Mouse (Mus musculus): ENCODE measurements at regions not wholly inside any gene's neighbourhood (a gene's known extent, or its start where the extent isn't known, plus 50 kb on each side); places are given as distances from the start of the nearest gene placed in this dataset.

- no peaks in the 10 kb centered on the region for H3K4me1 ChIP-seq
- no peak for ATAC-seq (ENCODE audit: low FRiP score, low read depth)
- H3K4me2 ChIP-seq (replicated peaks): no peak overlapping the region
- no peak overlapping the region for H3K9ac ChIP-seq
- 94% methylated on average over 4 of the region's 4 CpGs for WGBS
- H3K9me3 ChIP-seq: no peaks in the 10 kb centered on the region
- no peak overlapping the region for H3K4me3 ChIP-seq
- no peak overlapping the region for H3K27ac ChIP-seq
- H3K36me3 ChIP-seq: no peaks in the 10 kb centered on the region
- H3K27me3 ChIP-seq (replicated peaks): no peaks in the 10 kb centered on the region
These were observed 209.7 kb upstream of the Pard3b start for GRCm38 (mm10) chr1:61428706-61429501.

GRCm38 (mm10) chr1:61437603-61438002, 201.0 kb upstream of the Pard3b start:
- H3K4me1 ChIP-seq: no peaks in the 10 kb centered on the region
- H3K9me3 ChIP-seq: no peaks in the 10 kb centered on the region
- no peak overlapping the region for H3K27ac ChIP-seq
- WGBS: 82% methylated on average over 3 of the region's 3 CpGs
- H3K4me3 ChIP-seq: no peak overlapping the region
- no peak for ATAC-seq (ENCODE audit: low FRiP score, low read depth)
- no peaks in the 10 kb centered on the region for H3K27me3 ChIP-seq (replicated peaks)
- H3K4me2 ChIP-seq (replicated peaks): no peak overlapping the region
- H3K9ac ChIP-seq: no peak overlapping the region
- no peaks in the 10 kb centered on the region for H3K36me3 ChIP-seq

- H3K4me2 ChIP-seq (replicated peaks): no peak overlapping the region
- no peaks in the 10 kb centered on the region for H3K36me3 ChIP-seq
- 65% methylated on average over 3 of the region's 3 CpGs for WGBS
- no peak overlapping the region for H3K9ac ChIP-seq
- no peak overlapping the region for H3K4me3 ChIP-seq
- H3K4me1 ChIP-seq: peaks cover 4% of the 10 kb centered on the region
- no peak overlapping the region for H3K27ac ChIP-seq
- no peaks in the 10 kb centered on the region for H3K27me3 ChIP-seq (replicated peaks)
- no peak for ATAC-seq (ENCODE audit: low FRiP score, low read depth)
- no peaks in the 10 kb centered on the region for H3K9me3 ChIP-seq
These were observed 177.2 kb upstream of the Pard3b start for GRCm38 (mm10) chr1:61461435-61461834.

GRCm38 (mm10) chr1:61470617-61471214, 167.9 kb upstream of the Pard3b start:
- H3K4me1 ChIP-seq: peaks cover 5% of the 10 kb centered on the region; the same call in 1 of the 2 replicates
- no peaks in the 10 kb centered on the region for H3K9me3 ChIP-seq
- H3K36me3 ChIP-seq: no peaks in the 10 kb centered on the region
- WGBS: 50% methylated on average over 5 of the region's 5 CpGs
- no peak overlapping the region for H3K4me3 ChIP-seq
- H3K27ac ChIP-seq: no peak overlapping the region
- no peak overlapping the region for H3K4me2 ChIP-seq (replicated peaks)
- no peak for ATAC-seq (ENCODE audit: low FRiP score, low read depth)
- H3K9ac ChIP-seq: no peak overlapping the region
- no peaks in the 10 kb centered on the region for H3K27me3 ChIP-seq (replicated peaks)

- H3K4me2 ChIP-seq (replicated peaks): peak overlapping the region; percentile 38
- ATAC-seq (ENCODE audit: low FRiP score, low read depth): peak; percentile 77
These were observed 166.6 kb upstream of the Pard3b start for GRCm38 (mm10) chr1:61471779-61472578.

GRCm38 (mm10) chr1:61472579-61473242, 165.9 kb upstream of the Pard3b start:
- peak overlapping the region; percentile 38 for H3K4me2 ChIP-seq (replicated peaks)
- peak; percentile 65; the same call in 1 of the 2 replicates for ATAC-seq (ENCODE audit: low FRiP score, low read depth)
- no peaks in the 10 kb centered on the region for H3K36me3 ChIP-seq
- peaks cover 5% of the 10 kb centered on the region; the same call in 1 of the 2 replicates for H3K4me1 ChIP-seq
- no peaks in the 10 kb centered on the region for H3K27me3 ChIP-seq (replicated peaks)
- WGBS: 54% methylated on average over 13 of the region's 13 CpGs
- no peaks in the 10 kb centered on the region for H3K9me3 ChIP-seq
- peak overlapping the region; percentile 64 for H3K27ac ChIP-seq
- no peak overlapping the region for H3K4me3 ChIP-seq
- no peak overlapping the region; the same call in 1 of the 2 replicates for H3K9ac ChIP-seq

More at GRCm38 (mm10) chr1:61471779-61472578, 166.6 kb upstream of the Pard3b start:
- Histone ChIP-seq H3K4me1 (peaks cover 5% of the 10 kb centered on the region; the same call in 1 of the 2 replicates), H3K36me3 (no peaks in the 10 kb centered on the region), H3K4me3 (no peak overlapping the region), H3K27me3 (replicated peaks) (no peaks in the 10 kb centered on the region), H3K9ac (no peak overlapping the region), H3K9me3 (no peaks in the 10 kb centered on the region), H3K27ac (peak overlapping the region; percentile 64)
- 54% methylated on average over 6 of the region's 6 CpGs for WGBS

DNA sequence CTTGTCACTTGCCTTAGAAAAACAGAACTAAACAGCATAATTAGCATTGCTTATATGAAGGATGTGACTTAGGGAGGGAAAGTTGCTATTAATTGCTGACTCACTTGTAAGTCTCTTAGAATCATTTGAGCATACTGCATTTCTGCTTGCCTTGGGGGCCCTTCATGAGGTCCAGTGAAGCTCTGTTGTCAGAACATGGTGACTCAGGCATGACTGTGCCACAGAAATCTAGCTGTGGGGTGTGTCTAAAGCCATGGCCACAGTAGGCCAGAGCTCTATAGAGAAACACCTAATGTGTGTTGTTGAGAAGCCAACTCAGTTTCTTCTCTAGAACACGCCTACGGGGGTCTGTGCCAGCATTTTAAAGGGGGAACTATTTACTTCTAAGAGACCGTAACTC, 153.2 kb upstream of the Pard3b start:
- no peak overlapping the region for H3K27ac ChIP-seq
- no peak overlapping the region for H3K9ac ChIP-seq
- no peaks in the 10 kb centered on the region for H3K36me3 ChIP-seq
- H3K27me3 ChIP-seq (replicated peaks): no peaks in the 10 kb centered on the region
- 93% methylated on average over 3 of the region's 3 CpGs for WGBS
- no peak overlapping the region for H3K4me2 ChIP-seq (replicated peaks)
- H3K4me1 ChIP-seq: no peaks in the 10 kb centered on the region
- no peak overlapping the region for H3K4me3 ChIP-seq
- ATAC-seq (ENCODE audit: low FRiP score, low read depth): no peak
- H3K9me3 ChIP-seq: 0 out of 2 replicates have a peak, but pooled peaks cover under 1% of the 10 kb centered on the region

- Histone ChIP-seq H3K4me3 (no peak overlapping the region), H3K4me1 (0 out of 2 replicates have a peak, but pooled peaks cover under 1% of the 10 kb centered on the region), H3K27ac (no peak overlapping the region), H3K36me3 (no peaks in the 10 kb centered on the region), H3K9me3 (no peaks in the 10 kb centered on the region), H3K9ac (no peak overlapping the region), H3K4me2 (replicated peaks) (no peak overlapping the region), H3K27me3 (replicated peaks) (no peaks in the 10 kb centered on the region)
- WGBS: 84% methylated on average over 1 of the region's 1 CpGs
- ATAC-seq (ENCODE audit: low FRiP score, low read depth): no peak
These were observed 113.7 kb upstream of the Pard3b start for GRCm38 (mm10) chr1:61524886-61525285.

DNA sequence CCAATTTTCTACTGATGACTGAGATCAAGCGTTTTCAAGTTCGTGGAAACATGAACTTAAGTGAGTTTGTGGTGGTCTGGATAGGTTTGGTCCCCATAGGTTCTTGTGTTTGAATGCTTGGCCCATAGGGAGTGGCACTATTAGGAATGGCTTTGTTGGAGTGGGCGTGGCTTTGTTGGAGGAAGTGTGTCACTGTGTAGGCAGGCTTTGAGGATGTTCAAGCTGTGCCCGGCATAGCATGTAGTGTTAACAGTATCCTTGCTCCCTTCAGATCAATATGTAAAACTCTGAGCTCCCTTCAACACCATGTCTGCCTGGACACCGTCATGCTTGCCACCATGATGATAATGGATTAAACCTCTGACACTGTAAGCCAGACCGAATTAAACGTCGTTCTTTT, 112.7 kb upstream of the Pard3b start:
- no peak for ATAC-seq (ENCODE audit: low FRiP score, low read depth)
- Histone ChIP-seq H3K27me3 (replicated peaks) (no peaks in the 10 kb centered on the region), H3K36me3 (no peaks in the 10 kb centered on the region), H3K27ac (no peak overlapping the region), H3K4me1 (peaks cover 7% of the 10 kb centered on the region; the same call in 1 of the 2 replicates), H3K4me3 (no peak overlapping the region), H3K4me2 (replicated peaks) (no peak overlapping the region), H3K9ac (no peak overlapping the region), H3K9me3 (no peaks in the 10 kb centered on the region)
- WGBS: 88% methylated on average over 8 of the region's 8 CpGs

GRCm38 (mm10) chr1:61528757-61529156, 109.9 kb upstream of the Pard3b start:
- no peak for ATAC-seq (ENCODE audit: low FRiP score, low read depth)
- Histone ChIP-seq H3K27ac (no peak overlapping the region), H3K4me3 (no peak overlapping the region), H3K9ac (no peak overlapping the region), H3K4me1 (peaks cover 17% of the 10 kb centered on the region), H3K9me3 (no peaks in the 10 kb centered on the region), H3K36me3 (no peaks in the 10 kb centered on the region), H3K27me3 (replicated peaks) (no peaks in the 10 kb centered on the region), H3K4me2 (replicated peaks) (no peak overlapping the region)
- WGBS: 80% methylated on average over 15 of the region's 15 CpGs

- H3K4me2 ChIP-seq (replicated peaks): no peak overlapping the region
- no peaks in the 10 kb centered on the region for H3K36me3 ChIP-seq
- no peak overlapping the region for H3K4me3 ChIP-seq
- no peak overlapping the region for H3K27ac ChIP-seq
- no peak for ATAC-seq (ENCODE audit: low FRiP score, low read depth)
- no peak overlapping the region for H3K9ac ChIP-seq
- H3K4me1 ChIP-seq: peaks cover 17% of the 10 kb centered on the region
- no peaks in the 10 kb centered on the region for H3K27me3 ChIP-seq (replicated peaks)
- no peaks in the 10 kb centered on the region for H3K9me3 ChIP-seq
- WGBS: 10% methylated on average over 3 of the region's 3 CpGs
These were observed 108.5 kb upstream of the Pard3b start for GRCm38 (mm10) chr1:61530166-61530565.

GRCm38 (mm10) chr1:61531487-61531886, 107.1 kb upstream of the Pard3b start:
- WGBS: 18% methylated on average over 5 of the region's 5 CpGs
- no peaks in the 10 kb centered on the region for H3K36me3 ChIP-seq
- no peak overlapping the region for H3K4me3 ChIP-seq
- no peak overlapping the region for H3K27ac ChIP-seq
- no peaks in the 10 kb centered on the region for H3K9me3 ChIP-seq
- peak; percentile 72 for ATAC-seq (ENCODE audit: low FRiP score, low read depth)
- H3K4me2 ChIP-seq (replicated peaks): no peak overlapping the region
- no peaks in the 10 kb centered on the region for H3K27me3 ChIP-seq (replicated peaks)
- H3K9ac ChIP-seq: no peak overlapping the region
- H3K4me1 ChIP-seq: peaks cover 17% of the 10 kb centered on the region

All from neural tube, embryonic 12.5 days (tissue).